Mouse (Mus musculus): ENCODE measurements around the gene Srgap1. TPM values are rescaled to one million over a fixed set of nuclear protein-coding genes. Genes with fewer than 3 reads are reported as not detected.

Gene Srgap1
- polyA plus RNA-seq (2015; fragmentation: Illumina TruSeq; extraction: RNeasy Lipid Tissue Mini Kit (QIAGEN cat#74804); ENCODE audit: insufficient read depth, low replicate concordance) = 1.2 TPM

DNA sequence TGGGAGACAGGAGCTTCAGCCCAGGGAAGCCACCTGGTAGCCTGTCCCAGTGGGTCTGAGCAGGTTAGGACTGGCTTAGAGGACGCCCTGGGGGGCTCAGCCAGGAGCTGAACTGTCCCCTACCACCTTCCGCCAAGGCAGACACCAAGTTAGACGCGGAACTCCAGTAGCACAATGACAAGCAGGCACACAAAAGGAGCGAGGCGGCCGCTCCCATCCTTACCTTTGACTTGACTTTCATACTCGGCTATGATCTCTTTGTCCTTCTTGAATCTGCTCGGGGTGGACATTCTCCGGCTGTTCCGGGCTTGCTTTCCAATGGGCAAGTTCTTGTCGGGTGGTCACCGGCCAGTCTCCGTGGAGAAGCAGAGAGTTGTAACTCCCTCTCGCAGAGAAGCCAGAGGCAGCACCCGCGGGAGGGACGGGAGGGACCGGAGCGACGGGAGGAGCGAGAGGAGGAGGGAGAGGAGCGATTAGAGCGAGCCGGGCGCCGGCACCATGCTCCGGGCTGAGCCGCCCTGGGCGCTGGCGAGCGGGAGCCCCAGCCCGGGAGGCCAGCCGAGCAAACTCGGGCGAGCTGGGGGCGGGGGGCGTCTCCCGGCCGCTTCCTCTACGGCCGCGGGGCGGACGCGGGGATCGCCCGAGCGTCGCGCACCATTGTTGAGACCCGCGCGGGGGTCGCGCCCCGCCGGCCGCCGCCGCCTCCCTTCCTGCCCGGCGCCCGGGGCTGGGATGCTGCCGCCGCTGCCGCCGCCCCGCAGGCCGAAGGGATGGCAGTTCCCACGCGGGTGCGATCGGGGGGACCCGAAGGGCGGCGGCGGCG, at the start of gene Srgap1:
Gene Srgap1 (minus strand): TSS at position 412 of the 823 bp plus-strand sequence.

DNA sequence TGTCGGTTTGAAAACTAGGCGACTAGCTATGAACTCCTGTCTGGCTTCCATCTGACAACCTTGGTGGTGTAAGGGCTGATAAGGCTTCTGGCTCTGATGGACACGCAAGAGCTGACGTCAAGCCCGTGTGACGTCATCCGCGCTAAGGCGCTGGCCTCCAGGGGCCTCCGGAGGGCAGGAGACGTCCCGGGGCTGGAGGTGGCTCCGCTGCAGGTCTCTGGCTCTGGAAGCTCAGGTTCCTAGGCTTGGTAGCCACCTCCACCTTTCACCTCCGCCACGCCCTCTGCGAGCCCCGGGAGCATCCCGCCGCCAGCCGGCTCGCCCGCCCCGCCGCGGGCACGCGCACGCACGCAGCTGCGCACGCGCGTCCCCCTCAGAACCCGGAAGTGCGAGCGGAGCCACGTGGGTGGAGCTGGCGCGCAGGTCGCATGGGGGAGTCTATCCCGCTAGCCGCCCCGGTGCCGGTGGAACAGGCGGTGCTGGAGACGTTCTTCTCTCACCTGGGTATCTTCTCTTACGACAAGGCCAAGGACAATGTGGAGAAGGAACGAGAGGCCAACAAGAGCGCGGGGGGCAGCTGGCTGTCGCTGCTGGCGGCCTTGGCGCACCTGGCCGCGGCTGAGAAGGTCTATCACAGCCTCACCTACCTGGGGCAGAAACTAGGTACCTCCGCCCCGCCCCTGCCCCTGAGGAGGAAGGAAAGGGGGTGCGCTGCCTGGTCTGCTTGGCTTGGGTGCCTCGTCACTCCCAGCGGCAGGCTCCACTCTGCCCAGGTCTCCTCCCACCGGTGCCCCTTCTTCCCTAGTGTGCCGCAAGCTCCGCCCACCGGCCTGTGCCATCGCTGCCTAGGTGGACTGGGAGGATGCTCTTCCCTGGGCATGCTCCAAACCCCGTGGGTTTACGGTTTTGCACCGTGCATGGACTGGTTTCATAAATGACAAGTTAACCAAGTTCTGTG, 307.3 kb downstream of the Srgap1 start, which contains the start of gene BC048403:
Gene BC048403 (plus strand): TSS at position 390 of the 958 bp plus-strand sequence.

Other genes starting within 250 kb of the Srgap1 start
- gene Rxylt1, start 50.1 kb upstream of the Srgap1 start, polyA plus RNA-seq (2015; fragmentation: Illumina TruSeq; extraction: RNeasy Lipid Tissue Mini Kit (QIAGEN cat#74804); ENCODE audit: insufficient read depth, low replicate concordance) = 34.8 TPM